Mouse (Mus musculus) neural tube, embryonic 10.5 days (tissue): ENCODE data around the gene Adgrl2.

Source experiments
- DNase-seq: peaks from one replicate; pipeline ENCODE4 v3.0.0-alpha.2; 2017; ENCODE audit warnings: low spot score; ENCODE audit errors: extremely low spot score

Adgrl2 gene

DNA sequence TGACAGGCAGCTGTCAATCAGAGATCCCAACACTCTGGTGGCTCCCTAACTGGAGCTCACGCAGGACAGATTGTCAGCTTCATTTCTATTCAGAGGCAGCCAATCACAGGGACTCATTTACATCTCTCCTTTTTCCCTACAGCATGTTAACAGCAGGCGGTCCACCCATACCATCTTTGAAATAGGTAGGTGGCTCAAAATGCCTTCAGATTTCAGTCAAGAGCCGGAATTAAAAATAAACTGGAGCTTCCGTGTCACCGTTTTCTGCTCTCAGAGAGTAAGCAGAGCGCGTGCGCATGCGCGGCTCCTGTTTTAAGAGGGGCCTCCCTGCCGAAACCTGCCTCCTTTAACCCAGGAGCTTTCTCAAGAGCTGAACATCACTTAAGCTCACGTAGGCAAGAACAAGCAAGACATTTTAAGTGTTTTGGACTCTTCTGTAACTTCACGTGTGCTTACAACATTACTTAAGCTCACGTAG, 67.7 kb downstream of the Adgrl2 start:
- no peak for DNase-seq

GRCm38 (mm10) chr3:148921966-148922587, 68.3 kb downstream of the Adgrl2 start:
- DNase-seq: no peak

DNA sequence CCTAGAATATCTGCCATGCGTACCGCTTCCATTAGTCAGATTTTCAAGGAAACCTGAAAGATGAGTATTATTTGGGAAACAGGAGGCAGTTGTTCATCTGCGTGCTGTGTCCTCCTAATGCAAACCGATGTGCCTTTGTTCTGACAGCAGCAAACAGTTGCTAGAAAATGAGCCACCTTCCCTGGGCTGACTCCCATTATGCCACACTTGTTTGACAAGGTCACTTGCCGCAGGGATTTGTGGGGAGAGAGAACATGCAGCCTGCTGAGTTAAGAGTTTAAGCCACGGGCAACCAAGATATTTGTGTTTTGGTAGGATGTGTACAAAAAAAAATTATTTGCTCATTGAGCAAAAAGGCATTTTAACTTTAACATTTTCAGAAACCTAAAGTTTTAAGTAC, 69.5 kb downstream of the Adgrl2 start:
- no peak for DNase-seq

GRCm38 (mm10) chr3:148918425-148918824, 71.9 kb downstream of the Adgrl2 start:
- no peak for DNase-seq

DNA sequence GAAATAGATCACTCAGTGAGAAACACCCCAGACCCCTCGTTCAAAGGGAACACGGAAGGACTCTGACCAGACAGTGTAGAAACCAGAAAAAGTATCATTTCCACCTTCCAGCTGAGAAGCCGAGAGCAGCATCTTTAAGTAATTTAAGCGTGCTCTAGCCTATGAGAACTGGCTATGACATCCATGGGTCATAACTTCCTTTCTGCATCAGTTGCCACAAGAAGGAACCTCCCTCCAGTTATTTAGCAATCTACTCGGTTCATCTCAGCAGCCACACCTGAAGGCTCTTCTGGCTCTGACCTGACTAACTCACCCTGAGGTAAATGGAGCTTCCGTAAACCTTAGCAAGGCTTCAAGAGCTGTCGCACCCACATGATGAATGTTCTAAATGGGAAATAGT, 72.5 kb downstream of the Adgrl2 start:
- no peak for DNase-seq

GRCm38 (mm10) chr3:148916226-148916625, 74.1 kb downstream of the Adgrl2 start:
- no peak for DNase-seq

DNA sequence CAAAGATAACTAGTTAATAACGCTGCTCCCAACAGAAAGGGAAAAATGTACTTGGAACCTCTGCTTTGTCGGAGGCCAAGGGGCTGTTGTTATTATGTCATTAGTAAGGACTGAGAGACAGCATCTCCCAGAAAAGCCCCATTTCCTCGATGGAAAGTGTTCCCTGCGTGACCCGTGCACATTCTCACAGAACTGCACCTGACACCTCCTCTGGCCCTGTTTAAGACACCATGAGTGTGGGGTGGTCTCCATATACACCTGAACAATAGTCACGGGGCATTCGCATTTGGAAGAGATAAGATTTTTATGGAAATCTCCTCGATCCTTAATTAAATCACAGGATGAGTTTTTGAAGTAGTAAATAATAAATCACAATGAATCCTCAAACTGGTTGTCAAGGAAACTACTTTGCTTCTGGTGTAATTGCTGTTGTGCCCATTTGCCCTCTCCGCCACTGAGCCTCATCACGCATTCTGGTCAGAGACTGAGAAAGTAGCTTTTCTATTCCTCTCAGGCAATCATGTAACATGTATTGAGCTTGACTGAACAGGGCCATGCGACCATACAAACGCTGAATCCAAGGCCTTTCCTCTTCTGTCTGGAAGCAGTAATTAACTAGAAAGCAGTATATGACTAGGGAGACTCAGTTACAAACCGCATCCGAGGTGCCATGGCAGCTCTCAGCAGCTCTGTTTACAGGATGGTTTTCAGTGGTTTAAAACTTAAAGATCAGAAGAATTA, 77.2 kb downstream of the Adgrl2 start:
- DNase-seq: no peak

GRCm38 (mm10) chr3:148912536-148912935, 77.8 kb downstream of the Adgrl2 start:
- DNase-seq: no peak

GRCm38 (mm10) chr3:148907873-148908272, 82.5 kb downstream of the Adgrl2 start:
- DNase-seq: no peak

GRCm38 (mm10) chr3:148907024-148907778, 83.2 kb downstream of the Adgrl2 start:
- no peak for DNase-seq

DNA sequence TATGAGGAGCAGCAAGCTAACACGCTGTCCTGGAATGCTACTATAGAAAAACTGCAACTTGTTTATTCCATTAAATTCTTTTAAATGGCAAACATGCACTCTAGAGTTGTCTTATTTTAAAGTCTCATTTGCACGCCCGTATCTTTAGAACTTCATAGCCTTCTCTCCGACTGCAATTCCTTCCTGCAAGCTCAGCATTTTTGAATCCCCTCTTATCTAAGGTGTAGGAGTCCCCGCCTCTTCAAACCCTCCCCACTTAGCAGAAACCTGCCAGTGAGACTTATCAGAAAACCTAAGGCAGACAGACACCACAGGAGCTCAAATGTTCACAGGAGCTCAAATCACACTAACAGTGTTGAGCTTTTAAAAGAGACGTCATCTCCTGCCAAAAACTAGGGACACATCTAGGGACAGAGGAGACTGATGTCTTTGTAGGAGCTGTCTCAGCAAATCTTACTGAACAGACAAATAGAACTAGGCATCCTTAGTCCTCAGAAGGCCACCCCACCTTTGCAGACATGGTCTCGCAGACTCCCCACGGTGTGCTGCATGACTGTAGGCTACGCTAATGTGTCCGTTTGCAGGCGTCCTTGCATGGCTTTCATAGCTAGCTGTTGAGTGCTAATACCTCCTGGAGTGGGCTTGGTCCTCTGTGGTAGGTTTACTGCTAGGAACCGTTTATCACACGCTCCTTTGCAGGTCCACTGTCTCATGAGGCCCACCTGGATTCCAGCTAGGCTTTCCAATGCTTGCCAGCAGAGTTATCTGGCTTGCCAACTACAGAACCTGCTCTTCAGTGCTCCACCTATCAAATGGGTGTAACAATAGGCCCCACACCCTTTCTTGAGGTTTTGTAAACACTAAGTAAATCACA, 84.2 kb downstream of the Adgrl2 start:
- no peak for DNase-seq

- DNase-seq: no peak
These were observed 84.9 kb downstream of the Adgrl2 start for GRCm38 (mm10) chr3:148905435-148905834.

GRCm38 (mm10) chr3:148899857-148900256, 90.5 kb downstream of the Adgrl2 start:
- DNase-seq: peak; percentile 12

- peak; percentile 9 for DNase-seq
These were observed 90.9 kb downstream of the Adgrl2 start for GRCm38 (mm10) chr3:148899416-148899815.

DNA sequence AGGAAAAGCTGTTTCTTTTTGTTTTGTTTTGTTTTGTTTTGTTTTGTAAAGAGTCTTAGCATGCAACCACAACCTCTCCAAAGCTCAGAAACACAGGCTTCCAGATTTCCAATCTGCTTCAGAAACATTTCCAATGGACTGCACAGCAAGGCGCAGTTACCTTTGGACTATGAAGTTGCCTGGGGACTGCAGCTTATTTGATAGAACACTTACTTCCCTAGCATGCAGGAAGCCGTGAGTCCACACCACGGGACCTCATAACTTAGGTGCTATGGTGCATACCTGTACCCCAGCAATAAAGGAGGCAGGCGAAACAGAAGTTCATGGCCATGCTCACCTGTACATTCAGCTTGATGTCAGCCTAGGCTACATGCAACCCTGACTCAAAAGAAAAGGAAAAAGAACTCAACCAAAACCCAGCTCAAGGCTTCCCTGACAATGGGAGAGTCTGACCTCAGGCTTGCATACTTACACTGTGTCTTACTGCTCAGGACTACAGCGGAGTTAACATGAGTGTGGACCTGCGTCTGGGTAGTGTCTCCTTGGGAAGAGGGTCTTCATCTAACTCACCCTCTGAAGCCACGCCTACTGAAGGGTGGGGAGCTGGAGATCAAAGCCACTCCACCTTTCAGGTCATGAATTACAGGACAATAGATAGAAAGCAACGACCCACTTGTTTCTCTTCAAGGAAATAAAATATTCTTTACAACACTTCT, 91.7 kb downstream of the Adgrl2 start:
- DNase-seq: peak; percentile 13

GRCm38 (mm10) chr3:148896281-148896680, 94.1 kb downstream of the Adgrl2 start:
- DNase-seq: peak; percentile 24

DNA sequence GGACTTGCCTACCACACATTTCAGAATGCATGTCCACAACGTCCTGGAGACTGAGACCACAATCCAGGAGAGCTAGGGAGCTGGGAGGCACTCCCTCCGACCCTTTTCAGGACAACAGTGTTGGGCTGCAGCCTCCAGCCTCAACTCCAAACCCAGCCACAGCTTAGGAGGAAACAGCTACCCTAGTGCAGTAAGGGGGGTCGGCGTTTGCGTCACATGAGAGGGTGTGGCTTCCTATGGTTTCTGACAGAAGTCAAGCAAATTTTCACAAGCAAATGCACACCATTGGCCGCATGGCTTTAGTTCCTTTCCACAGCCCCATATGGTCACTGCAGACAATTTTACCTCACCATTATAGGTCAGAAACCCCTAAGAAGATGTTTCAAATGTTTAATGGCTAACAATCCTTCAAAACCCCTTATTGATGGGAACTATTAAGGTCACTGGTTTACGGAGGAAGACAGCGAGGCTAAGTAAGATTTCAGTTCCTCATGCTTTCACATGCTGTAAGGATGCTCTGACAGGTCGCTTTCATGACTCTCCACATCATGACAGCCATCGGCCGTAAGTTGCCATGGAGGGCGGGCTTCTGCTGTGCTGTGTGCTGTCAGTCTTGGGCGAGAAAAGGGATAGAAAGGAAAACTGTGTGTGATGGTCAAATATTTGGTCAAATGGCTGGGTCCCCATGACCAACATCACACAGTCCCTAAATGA, 94.8 kb downstream of the Adgrl2 start:
- no peak for DNase-seq

GRCm38 (mm10) chr3:148894867-148895266, 95.5 kb downstream of the Adgrl2 start:
- no peak for DNase-seq

- no peak for DNase-seq
These were observed 102.5 kb downstream of the Adgrl2 start for GRCm38 (mm10) chr3:148887902-148888301.

GRCm38 (mm10) chr3:148886956-148887355, 103.4 kb downstream of the Adgrl2 start:
- no peak for DNase-seq
